Mouse (Mus musculus) retina, postnatal 7 days (tissue): ENCODE measurements around the gene Ppp6c.
A peak's percentile ranks its signal among the peaks of the same experiment; 100 is the strongest.
"Not testable (repeated sequence)": the region's sequence is repeated elsewhere in the genome, so short reads cannot be mapped to it uniquely, and the experiment has no call there.

Experiments used
- DNase-seq: peaks from one replicate; pipeline ENCODE4 v3.0.0-alpha.2; 2012; ENCODE audit warnings: low read depth, low spot score

Gene Ppp6c

GRCm38 (mm10) chr2:39226019-39226640, at the start of gene Ppp6c:
Gene Ppp6c (minus strand): TSS chr2:39226451.
- peak; percentile 92 for DNase-seq

- DNase-seq, result peak; percentile 31
Observed at GRCm38 (mm10) chr2:39268357-39268756, 42.1 kb upstream of the Ppp6c start.

- not testable (repeated sequence) for DNase-seq
Observed at GRCm38 (mm10) chr2:39252275-39252674, 26.0 kb upstream of the Ppp6c start.

GRCm38 (mm10) chr2:39246862-39247261, 20.6 kb upstream of the Ppp6c start:
- not testable (repeated sequence) for DNase-seq

DNA sequence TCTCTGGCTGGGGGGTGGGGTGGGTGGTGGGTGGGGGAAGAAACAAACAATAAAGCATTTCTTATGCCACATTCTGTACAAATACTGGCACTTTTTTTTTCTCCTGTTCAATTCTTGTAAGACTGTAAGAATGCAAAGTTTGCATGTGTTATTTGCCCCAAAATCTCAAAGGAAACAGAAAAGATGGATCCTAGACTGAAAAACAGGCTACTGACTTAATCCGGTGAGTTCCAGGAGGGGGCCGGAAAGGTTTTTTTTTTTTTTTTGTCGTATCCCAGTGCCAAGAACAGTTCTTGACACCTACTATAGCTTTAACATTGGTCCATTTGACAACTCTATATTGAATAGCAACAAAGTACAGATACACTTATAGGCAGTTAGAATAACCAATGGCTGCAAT, 480 bp upstream of the Ppp6c start:
- no peak for DNase-seq

GRCm38 (mm10) chr2:39225331-39226018, 776 bp downstream of the Ppp6c start:
- not testable (repeated sequence) for DNase-seq

GRCm38 (mm10) chr2:39224621-39225020, 1.6 kb downstream of the Ppp6c start:
- no peak for DNase-seq

- DNase-seq, result no peak
Observed at GRCm38 (mm10) chr2:39220010-39220409, 6.2 kb downstream of the Ppp6c start.

DNA sequence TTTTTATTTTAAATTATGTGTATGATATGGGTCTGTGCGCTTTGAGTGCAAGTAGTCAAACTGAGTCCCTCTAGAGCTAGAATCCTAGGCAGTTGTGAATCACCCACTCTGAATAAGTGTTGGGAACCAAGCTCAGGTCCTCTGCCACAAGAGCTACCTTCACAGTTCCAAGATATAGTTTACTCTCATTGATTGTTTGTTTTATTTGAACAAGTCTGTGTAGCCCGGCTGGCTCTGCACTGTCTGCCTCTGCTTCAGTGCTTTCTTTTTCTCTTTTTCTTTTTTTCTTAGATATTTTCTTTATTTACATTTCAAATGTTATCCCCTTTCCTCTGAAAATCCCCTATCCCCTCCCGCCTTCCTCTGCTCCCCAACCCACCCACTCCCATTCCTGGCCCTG, 7.2 kb downstream of the Ppp6c start:
- DNase-seq, result no peak

- DNase-seq, result no peak
Observed at GRCm38 (mm10) chr2:39217150-39217549, 9.1 kb downstream of the Ppp6c start.

GRCm38 (mm10) chr2:39210738-39211137, 15.5 kb downstream of the Ppp6c start:
- no peak for DNase-seq

GRCm38 (mm10) chr2:39203359-39203758, 22.9 kb downstream of the Ppp6c start:
- DNase-seq, result no peak

DNA sequence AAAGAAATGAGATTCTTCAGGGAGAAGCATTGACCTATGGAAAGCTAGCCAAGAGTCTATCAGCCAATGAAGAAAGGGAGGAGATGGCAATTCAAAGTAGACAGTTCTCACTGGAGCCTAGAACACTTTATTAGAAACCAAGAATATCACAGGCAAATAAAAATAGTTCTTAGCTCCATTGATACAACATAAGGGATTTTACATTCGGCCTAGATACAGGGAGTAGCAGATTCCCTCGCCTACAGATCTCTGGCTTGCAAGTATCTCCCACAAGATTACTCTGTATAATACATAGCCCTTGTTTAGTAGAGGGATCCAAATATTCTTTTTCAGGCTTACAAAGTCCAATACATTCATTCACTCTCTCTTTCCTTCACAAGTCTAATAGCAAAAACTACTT, 31.4 kb downstream of the Ppp6c start:
- no peak for DNase-seq

DNA sequence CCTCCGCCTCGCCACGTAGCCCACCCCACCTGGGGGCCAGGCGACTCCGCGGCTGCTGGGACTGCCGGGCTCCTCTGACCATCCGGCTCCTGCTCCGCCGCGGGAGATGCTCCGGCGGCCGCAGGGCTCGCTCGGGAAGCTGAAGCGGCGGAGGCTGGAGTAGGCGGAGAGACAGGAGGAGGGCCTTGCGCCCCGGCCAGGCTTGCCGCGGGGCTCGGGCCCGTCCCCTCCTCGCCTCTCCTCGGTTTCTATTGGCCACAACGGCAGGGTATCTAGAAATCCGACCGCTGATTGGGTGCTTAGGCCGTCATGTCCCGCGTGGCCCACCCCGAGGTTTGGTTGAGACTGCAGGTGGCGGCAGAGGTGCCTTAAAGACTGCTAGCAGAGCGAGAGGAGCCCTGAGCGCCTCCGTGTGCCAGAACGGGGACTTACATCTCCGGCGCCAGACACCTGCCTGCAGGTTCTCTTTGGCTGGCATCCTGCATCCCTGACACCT, 35.6 kb downstream of the Ppp6c start, which contains the start of gene Scai:
TSS of gene Scai (minus strand) at position 174 of the 496 bp plus-strand sequence.
- peak; percentile 96 for DNase-seq

DNA sequence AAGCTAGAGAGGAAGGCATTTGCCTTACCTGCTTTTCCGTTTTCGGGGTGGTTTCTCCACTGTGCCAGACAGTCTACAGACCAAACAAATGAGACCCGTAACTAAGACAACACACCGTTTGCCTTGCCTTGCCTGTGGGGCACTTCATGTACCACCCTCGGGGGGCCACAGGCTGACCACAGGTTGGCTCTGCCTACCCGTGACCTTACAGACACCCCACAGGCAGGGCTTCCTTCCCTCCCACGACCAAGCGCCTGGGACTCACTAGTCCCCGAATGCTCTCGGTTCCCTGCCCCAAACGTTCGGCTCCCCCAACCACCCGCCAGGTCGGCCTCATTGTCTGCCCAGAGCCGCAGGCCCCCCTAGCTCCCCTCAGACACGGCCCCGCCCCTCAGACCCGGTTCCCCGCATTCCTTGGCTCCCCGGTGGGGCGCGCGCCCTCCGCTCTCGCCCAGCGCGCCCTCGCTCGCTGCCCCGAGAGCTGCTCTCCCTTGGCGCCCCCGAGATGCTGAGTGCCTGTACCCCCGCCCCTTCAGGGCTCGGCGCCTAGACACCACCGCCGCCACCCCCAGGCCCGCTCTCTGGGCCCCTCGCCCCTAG, 36.2 kb downstream of the Ppp6c start:
- no peak for DNase-seq

DNA sequence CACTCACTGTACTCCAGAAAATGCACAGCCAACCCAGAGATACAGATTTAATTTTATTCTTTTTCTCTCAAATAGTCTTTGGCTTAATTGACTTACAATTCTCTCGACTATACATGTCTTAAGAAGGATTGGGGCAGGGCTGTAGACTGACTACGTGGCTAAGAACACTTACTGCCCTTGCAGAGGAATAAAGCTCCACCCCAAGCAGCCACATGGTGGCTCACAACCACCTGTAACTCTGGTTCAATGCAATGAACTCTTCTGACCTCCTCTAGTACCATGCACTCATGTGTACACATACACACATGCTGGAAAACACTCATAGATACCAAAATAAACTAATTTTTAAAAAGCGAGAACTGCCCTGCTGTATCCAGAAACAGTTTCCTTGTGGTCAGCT, 40.3 kb downstream of the Ppp6c start:
- no peak for DNase-seq

GRCm38 (mm10) chr2:39183587-39183986, 42.7 kb downstream of the Ppp6c start:
- DNase-seq, result no peak

DNA sequence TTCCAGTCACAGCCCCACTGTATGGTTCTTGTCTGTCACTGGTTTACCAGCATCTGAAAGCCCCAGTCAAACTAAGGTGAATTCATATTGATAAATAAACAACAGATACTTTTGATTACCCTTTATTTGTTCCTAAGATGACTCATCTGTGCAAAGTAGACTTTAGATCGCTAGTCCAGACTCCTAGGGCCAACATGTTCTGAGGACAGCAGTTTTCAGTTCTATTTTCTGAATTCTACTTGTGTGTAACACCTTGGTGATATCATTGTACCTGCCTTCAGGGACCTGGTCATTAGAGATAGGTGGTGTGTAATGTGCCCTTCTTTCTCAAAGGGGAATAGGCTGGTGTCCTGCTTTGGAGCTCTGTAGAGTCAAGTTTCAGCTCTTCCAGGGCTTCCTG, 65.3 kb downstream of the Ppp6c start:
- no peak for DNase-seq

- no peak for DNase-seq
Observed at GRCm38 (mm10) chr2:39157916-39158315, 68.3 kb downstream of the Ppp6c start.

- DNase-seq, result no peak
Observed at GRCm38 (mm10) chr2:39156821-39157220, 69.4 kb downstream of the Ppp6c start.

GRCm38 (mm10) chr2:39150943-39151342, 75.3 kb downstream of the Ppp6c start:
- no peak for DNase-seq

- no peak for DNase-seq
Observed at GRCm38 (mm10) chr2:39148075-39148474, 78.2 kb downstream of the Ppp6c start.

DNA sequence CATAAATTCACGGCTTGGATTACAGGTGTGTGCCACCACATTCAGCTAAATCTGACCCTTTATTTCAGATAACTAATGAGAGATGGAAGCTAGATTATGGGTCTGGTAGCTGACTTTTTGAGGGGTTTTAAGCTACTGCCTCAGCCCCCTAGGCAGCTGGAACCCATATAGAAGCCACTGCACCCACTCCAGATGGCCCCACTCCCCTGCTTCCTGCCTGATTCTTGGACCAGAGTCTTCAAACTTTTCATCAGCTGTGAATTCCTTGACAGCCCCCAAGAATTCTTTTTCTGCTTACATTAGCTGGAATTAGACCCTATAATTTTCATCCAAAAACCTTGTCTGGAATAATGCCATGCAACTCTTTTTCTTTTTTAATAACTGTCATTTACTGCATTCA, 79.8 kb downstream of the Ppp6c start:
- no peak for DNase-seq
